Mouse (Mus musculus): ENCODE measurements around the gene Kcnh7.
A peak's percentile ranks its signal among the peaks of the same experiment; 100 is the strongest.

Gene Kcnh7

GRCm38 (mm10) chr2:62646014-62646645, 538.0 kb downstream of the Kcnh7 start, which contains the start of gene Ifih1:
Ifih1 (minus strand) TSS chr2:62646255.
- peak; percentile 47 for DNase-seq (ENCODE audit: low spot score)

- DNase-seq (ENCODE audit: low spot score): no peak
Observed at GRCm38 (mm10) chr2:62645475-62645874, 538.6 kb downstream of the Kcnh7 start.

- DNase-seq (ENCODE audit: low spot score): no peak
Observed at GRCm38 (mm10) chr2:62644891-62645290, 539.2 kb downstream of the Kcnh7 start.

All from ovary, postnatal 14 days (tissue).